Mouse (Mus musculus): ENCODE measurements around the gene Zfp986.
"Not testable (repeated sequence)": the region's sequence is repeated elsewhere in the genome, so short reads cannot be mapped to it uniquely, and the experiment has no call there.

Gene Zfp986

GRCm38 (mm10) chr4:145868494-145868893, at the start of gene Zfp986:
TSS of gene Zfp986 (plus strand) at chr4:145868794.
- DNase-seq (ENCODE audit: low spot score in 2 of 2): not testable (repeated sequence)

GRCm38 (mm10) chr4:145819946-145820345, 48.6 kb upstream of the Zfp986 start:
- DNase-seq (ENCODE audit: low spot score in 2 of 2): not testable (repeated sequence)

GRCm38 (mm10) chr4:145825606-145826005, 43.0 kb upstream of the Zfp986 start:
- DNase-seq (ENCODE audit: low spot score in 2 of 2): not testable (repeated sequence)

GRCm38 (mm10) chr4:145831328-145832062, 37.1 kb upstream of the Zfp986 start:
- not testable (repeated sequence) for DNase-seq (ENCODE audit: low spot score in 2 of 2)

GRCm38 (mm10) chr4:145836300-145836862, 32.2 kb upstream of the Zfp986 start:
- DNase-seq (ENCODE audit: low spot score in 2 of 2): not testable (repeated sequence)

- not testable (repeated sequence) for DNase-seq (ENCODE audit: low spot score in 2 of 2)
Measured at GRCm38 (mm10) chr4:145836863-145837440, 31.6 kb upstream of the Zfp986 start.

GRCm38 (mm10) chr4:145846793-145847192, 21.8 kb upstream of the Zfp986 start:
- not testable (repeated sequence) for DNase-seq (ENCODE audit: low spot score in 2 of 2)

GRCm38 (mm10) chr4:145848183-145848890, 20.3 kb upstream of the Zfp986 start:
- not testable (repeated sequence) for DNase-seq (ENCODE audit: low spot score in 2 of 2)

- not testable (repeated sequence) for DNase-seq (ENCODE audit: low spot score in 2 of 2)
Measured at GRCm38 (mm10) chr4:145848891-145849214, 19.7 kb upstream of the Zfp986 start.

- DNase-seq (ENCODE audit: low spot score in 2 of 2): not testable (repeated sequence)
Measured at GRCm38 (mm10) chr4:145851421-145851820, 17.2 kb upstream of the Zfp986 start.

- not testable (repeated sequence) for DNase-seq (ENCODE audit: low spot score in 2 of 2)
Measured at GRCm38 (mm10) chr4:145863872-145864271, 4.7 kb upstream of the Zfp986 start.

Measured in natural killer cell, adult 2 months (primary cell).